Mouse (Mus musculus): ENCODE results near the gene Abo. TPM values are rescaled to one million over a fixed set of nuclear protein-coding genes. Genes with fewer than 3 reads are reported as not detected.

Abo gene
- polyA plus RNA-seq (2012; ENCODE audit: insufficient read depth, low replicate concordance) = not detected in 2 replicates

GRCm38 (mm10) chr2:26864879-26865278 lies at the start of gene Abo:
Gene Abo, minus strand, starts transcription at chr2:26864979.
- peaks cover 28% of the 10 kb centered on the region for H3K27me3 ChIP-seq (replicated peaks)
- no peaks in the 10 kb centered on the region for H3K36me3 ChIP-seq (replicated peaks; ENCODE audit: low read length)
- no peak for TF ChIP-seq GATA1 (IDR thresholded peaks at IDR 0.05; ENCODE audit: borderline replicate concordance, low read length)
- TF ChIP-seq FLI1 (IDR thresholded peaks at IDR 0.05; ENCODE audit: low read length) = no peak
- peaks cover 8% of the 10 kb centered on the region for H3K4me1 ChIP-seq
- no peak within 1 kb of the TSS for H3K4me3 ChIP-seq (replicated peaks)
- peaks cover 3% of the 10 kb centered on the region; the same call in 1 of the 2 replicates for H3K9me3 ChIP-seq

- Histone ChIP-seq H3K4me1 (peaks cover 87% of the 10 kb centered on the region), H3K36me3 (replicated peaks; ENCODE audit: low read length) (peaks cover 62% of the 10 kb centered on the region), H3K9me3 (no peaks in the 10 kb centered on the region), H3K27me3 (replicated peaks) (no peaks in the 10 kb centered on the region), H3K4me3 (replicated peaks) (peak overlapping the region; percentile 35)
- TF ChIP-seq FLI1 (IDR thresholded peaks at IDR 0.05; ENCODE audit: low read length) = no peak
- TF ChIP-seq GATA1 (IDR thresholded peaks at IDR 0.05; ENCODE audit: borderline replicate concordance, low read length) = no peak
Observed at GRCm38 (mm10) chr2:26914148-26914941, 49.6 kb upstream of the Abo start.

GRCm38 (mm10) chr2:26913416-26914147 lies 48.8 kb upstream of the Abo start:
- peak overlapping the region; percentile 64 for H3K4me3 ChIP-seq (replicated peaks)
- H3K4me1 ChIP-seq = peaks cover 87% of the 10 kb centered on the region

GRCm38 (mm10) chr2:26912253-26912770 lies 47.5 kb upstream of the Abo start:
- TF ChIP-seq GATA1 (IDR thresholded peaks at IDR 0.05; ENCODE audit: borderline replicate concordance, low read length) (no peak), FLI1 (IDR thresholded peaks at IDR 0.05; ENCODE audit: low read length) (no peak)
- peaks cover 87% of the 10 kb centered on the region for H3K4me1 ChIP-seq
- peaks cover 58% of the 10 kb centered on the region for H3K36me3 ChIP-seq (replicated peaks; ENCODE audit: low read length)
- H3K9me3 ChIP-seq = no peaks in the 10 kb centered on the region
- H3K4me3 ChIP-seq (replicated peaks) = peak overlapping the region; percentile 100
- no peaks in the 10 kb centered on the region for H3K27me3 ChIP-seq (replicated peaks)

More at GRCm38 (mm10) chr2:26913416-26914147, 48.8 kb upstream of the Abo start:
- no peaks in the 10 kb centered on the region for H3K27me3 ChIP-seq (replicated peaks)
- no peak for TF ChIP-seq FLI1 (IDR thresholded peaks at IDR 0.05; ENCODE audit: low read length)
- no peak for TF ChIP-seq GATA1 (IDR thresholded peaks at IDR 0.05; ENCODE audit: borderline replicate concordance, low read length)
- H3K9me3 ChIP-seq = no peaks in the 10 kb centered on the region
- peaks cover 58% of the 10 kb centered on the region for H3K36me3 ChIP-seq (replicated peaks; ENCODE audit: low read length)

GRCm38 (mm10) chr2:26910994-26911765 lies 46.4 kb upstream of the Abo start:
- Histone ChIP-seq H3K4me1 (peaks cover 87% of the 10 kb centered on the region), H3K36me3 (replicated peaks; ENCODE audit: low read length) (peaks cover 67% of the 10 kb centered on the region), H3K9me3 (no peaks in the 10 kb centered on the region), H3K4me3 (replicated peaks) (peak overlapping the region; percentile 100), H3K27me3 (replicated peaks) (no peaks in the 10 kb centered on the region)
- no peak for TF ChIP-seq GATA1 (IDR thresholded peaks at IDR 0.05; ENCODE audit: borderline replicate concordance, low read length)
- no peak for TF ChIP-seq FLI1 (IDR thresholded peaks at IDR 0.05; ENCODE audit: low read length)

- Histone ChIP-seq H3K9me3 (no peaks in the 10 kb centered on the region), H3K4me3 (replicated peaks) (peak within 1 kb of the TSS; percentile 100), H3K4me1 (peaks cover 87% of the 10 kb centered on the region), H3K36me3 (replicated peaks; ENCODE audit: low read length) (peaks cover 75% of the 10 kb centered on the region), H3K27me3 (replicated peaks) (no peaks in the 10 kb centered on the region)
- TF ChIP-seq FLI1 (IDR thresholded peaks at IDR 0.05; ENCODE audit: low read length) (no peak), GATA1 (IDR thresholded peaks at IDR 0.05; ENCODE audit: borderline replicate concordance, low read length) (no peak)
Observed at GRCm38 (mm10) chr2:26910124-26910993, 45.6 kb upstream of the Abo start, which contains the start of the genes Med22 and Rpl7a. Gene Med22, minus strand, starts transcription at chr2:26910677. Gene Rpl7a, plus strand, starts transcription at chr2:26910764.

GRCm38 (mm10) chr2:26909387-26909784 lies 44.6 kb upstream of the Abo start:
- H3K4me3 ChIP-seq (replicated peaks) = peak overlapping the region; percentile 100
- H3K9me3 ChIP-seq = no peaks in the 10 kb centered on the region
- H3K27me3 ChIP-seq (replicated peaks) = no peaks in the 10 kb centered on the region
- no peak for TF ChIP-seq FLI1 (IDR thresholded peaks at IDR 0.05; ENCODE audit: low read length)
- TF ChIP-seq GATA1 (IDR thresholded peaks at IDR 0.05; ENCODE audit: borderline replicate concordance, low read length) = no peak
- H3K36me3 ChIP-seq (replicated peaks; ENCODE audit: low read length) = peaks cover 78% of the 10 kb centered on the region
- H3K4me1 ChIP-seq = peaks cover 87% of the 10 kb centered on the region

- Histone ChIP-seq H3K4me3 (replicated peaks) (peak overlapping the region; percentile 100), H3K27me3 (replicated peaks) (no peaks in the 10 kb centered on the region), H3K4me1 (peaks cover 87% of the 10 kb centered on the region), H3K9me3 (no peaks in the 10 kb centered on the region), H3K36me3 (replicated peaks; ENCODE audit: low read length) (peaks cover 73% of the 10 kb centered on the region)
- TF ChIP-seq GATA1 (IDR thresholded peaks at IDR 0.05; ENCODE audit: borderline replicate concordance, low read length) (no peak), FLI1 (IDR thresholded peaks at IDR 0.05; ENCODE audit: low read length) (no peak)
Observed at GRCm38 (mm10) chr2:26908710-26909386, 44.1 kb upstream of the Abo start.

Data from megakaryocyte, embryonic 14.5 days (primary cell).